Mouse (Mus musculus): ENCODE data around the gene Bmpr1a. TPM values are rescaled to one million over a fixed set of nuclear protein-coding genes. Genes with fewer than 3 reads are reported as not detected.
A peak's percentile ranks its signal among the peaks of the same experiment; 100 is the strongest.

The Bmpr1a gene
- total RNA-seq, 2 experiments from 2014 or later: 46.3 to 47.4 TPM

DNA sequence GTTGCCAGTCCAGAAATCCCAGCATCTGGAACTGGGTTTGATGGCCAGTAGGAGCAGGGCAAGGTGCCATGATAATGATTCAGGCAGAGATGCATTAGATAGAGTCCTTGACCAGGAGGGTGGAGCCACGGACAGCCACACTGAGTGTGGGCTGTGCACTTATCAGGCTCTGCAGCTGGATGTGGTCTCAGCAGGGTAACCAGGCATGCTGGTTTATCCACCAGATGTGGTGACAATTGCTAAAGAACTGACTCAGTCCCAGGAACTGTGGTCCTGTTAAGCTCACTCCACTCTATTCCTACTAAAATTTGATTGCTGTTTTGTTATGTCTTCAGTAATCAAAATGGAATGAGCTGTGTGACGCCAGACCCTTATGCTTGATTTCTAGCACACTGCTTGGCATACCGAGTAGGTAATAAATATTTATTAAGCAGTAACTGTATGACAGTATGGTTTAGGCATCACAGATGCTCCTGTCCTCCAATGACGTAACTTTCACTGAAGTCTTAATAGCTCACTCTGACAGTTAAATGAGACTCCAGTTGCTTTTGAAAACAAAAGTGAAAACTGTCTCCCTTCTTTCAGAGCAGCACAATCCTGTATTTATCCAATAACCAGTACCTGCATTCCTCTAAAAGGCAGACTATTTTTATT is 5.2 kb upstream of the Bmpr1a start:
- DNase-seq (ENCODE audit: low spot score): no peak

DNA sequence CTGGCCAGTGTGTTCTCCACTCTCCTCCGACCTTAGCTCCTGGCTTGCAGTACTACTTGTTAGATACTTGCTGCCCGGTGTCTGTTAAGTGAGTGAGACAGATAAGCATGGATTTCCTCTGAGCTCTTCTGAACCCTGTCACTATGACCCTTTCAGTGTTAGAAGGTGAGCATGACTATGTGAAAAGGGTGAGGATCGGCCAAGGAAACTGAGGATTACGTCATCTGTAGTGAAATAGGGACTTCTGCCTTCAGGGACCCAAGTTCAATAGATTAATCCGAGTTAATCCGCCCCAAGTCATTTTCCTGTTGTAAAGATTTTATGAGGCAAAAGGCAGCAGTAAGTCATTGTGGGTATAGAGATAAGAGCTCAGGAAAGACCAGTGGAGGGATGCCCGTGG is 2.2 kb upstream of the Bmpr1a start:
- no peak for DNase-seq (ENCODE audit: low spot score)

DNA sequence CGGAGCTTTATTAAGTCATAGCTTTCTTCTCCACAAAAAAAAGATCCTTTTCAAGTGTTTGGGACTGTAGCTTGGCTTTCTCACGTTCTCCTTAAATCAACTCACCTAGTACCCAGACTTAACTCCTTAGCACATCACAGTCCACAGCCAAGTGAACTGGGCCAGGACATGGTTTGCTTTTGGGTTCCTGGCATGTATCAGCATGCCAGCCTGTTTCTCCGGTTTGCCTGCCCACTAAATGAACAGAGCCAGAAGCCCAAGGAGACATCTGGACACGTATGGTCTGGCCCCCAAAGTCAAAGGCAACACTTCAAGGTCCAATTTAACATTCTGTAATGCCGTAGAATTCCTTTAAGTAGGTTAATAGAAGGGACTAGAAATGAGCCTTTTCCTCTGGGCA is 1.2 kb upstream of the Bmpr1a start:
- no peak for DNase-seq (ENCODE audit: low spot score)

DNA sequence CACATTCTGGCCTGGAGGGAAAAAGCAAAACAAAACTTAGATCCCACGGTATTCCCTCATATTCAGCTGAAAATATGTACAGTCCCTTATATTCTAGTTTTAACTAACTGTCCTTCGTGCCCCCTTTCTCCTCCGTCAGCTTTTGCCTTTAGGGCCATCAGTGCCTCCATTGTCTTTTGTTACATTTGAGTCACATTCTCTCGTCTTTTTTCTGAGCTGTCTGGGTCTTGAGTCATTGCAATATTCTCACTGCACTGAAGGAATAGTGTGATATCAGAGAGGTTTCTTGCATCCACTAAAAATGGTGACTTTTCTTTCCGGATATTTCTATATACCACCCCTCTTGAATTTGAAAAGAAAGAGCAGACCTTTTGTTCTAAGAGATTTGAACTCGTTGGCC is 618 bp upstream of the Bmpr1a start:
- DNase-seq (ENCODE audit: low spot score): no peak

DNA sequence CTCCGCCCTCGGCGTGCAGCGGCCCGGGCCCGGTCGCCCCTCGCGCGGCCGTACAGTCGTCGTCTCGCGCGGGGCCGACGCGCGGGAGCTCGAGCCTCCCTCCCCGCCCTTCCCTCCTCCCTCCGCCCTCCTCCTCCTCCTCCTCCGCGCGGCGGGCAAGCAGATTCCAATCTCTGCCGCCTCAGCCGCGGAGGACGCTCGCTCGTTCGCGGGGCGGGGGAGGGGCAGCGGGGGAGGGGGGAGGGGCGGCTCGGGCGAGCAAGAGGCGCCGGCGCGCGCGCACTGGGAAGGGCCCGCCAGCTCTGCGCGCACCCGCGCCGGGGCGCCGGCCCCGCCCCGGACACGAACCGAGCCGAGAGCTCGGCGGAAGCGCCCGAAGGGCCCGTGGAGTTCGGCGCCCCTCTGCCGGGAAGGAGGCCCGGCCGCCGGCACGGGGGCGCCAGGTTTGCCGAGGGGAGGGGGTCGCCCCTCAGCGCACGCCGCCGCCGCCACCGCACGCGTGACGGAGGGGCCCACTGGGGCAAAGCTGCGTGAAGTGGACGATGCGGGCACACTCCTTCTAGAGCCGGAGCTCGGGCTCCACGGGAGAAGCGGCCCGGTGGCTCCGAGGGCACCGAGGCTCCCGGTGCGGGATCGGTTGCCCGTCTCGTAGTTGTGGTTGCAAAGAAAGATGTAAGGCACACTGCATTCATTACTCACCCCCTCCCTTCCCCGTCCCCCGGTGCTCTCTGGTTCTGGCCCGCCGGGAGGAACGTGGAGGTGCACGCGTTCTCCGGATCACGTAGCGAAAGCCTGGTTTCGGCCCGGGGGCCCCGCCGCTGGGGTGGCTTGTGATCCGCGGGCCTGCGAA is 441 bp downstream of the Bmpr1a start:
- DNase-seq (ENCODE audit: low spot score): peak; percentile 88

DNA sequence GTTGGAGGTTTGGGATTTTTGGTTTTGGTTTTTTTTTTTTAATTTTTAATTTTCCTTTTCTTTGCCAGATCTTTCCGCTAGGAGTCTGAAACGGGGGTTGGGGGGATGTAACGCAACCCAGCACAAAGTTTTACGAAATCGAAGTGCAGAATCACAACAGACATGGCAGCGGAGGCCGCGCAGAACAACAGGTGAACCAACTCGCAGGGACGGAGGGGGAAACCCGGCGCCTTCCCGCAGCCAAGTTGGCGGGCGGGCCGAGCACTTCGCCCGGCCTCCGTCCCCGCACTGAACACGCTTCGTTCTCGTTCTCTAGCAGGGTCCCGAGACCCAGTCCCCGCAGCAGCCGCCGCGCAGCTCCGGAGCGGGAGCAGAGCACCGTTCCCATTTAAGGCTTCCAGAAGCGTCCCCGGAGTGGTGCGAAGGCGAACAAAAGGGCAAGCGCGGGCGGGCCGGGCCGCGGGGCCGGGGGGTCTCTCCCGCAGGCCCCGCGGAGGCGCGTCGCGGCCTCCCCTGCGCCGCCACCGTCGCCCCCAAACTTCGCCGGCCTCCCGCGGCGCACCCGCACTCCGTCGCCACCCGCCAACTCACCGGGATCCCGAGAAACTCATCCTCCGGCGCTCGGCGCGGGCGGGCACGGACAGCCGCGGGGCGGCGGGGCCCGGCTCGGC is 1.2 kb downstream of the Bmpr1a start:
- DNase-seq (ENCODE audit: low spot score): peak; percentile 54

DNA sequence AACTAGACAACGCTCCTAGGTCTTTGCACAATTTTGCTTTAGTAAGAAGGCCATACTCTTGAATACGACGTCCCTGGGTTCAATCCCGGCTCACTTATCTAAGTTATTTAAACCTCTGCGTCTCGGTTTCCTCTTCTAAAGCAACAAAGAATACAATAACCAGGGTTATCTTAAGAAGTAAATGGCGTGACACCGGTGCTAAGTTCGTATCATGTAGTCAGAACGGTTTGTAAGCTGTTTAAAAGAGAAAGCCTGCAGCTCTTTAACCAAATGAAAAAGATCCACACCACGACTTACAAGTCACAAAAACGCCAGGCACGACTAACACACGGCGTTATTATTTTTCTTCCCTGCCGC is 1.7 kb downstream of the Bmpr1a start:
- DNase-seq (ENCODE audit: low spot score): no peak

DNA sequence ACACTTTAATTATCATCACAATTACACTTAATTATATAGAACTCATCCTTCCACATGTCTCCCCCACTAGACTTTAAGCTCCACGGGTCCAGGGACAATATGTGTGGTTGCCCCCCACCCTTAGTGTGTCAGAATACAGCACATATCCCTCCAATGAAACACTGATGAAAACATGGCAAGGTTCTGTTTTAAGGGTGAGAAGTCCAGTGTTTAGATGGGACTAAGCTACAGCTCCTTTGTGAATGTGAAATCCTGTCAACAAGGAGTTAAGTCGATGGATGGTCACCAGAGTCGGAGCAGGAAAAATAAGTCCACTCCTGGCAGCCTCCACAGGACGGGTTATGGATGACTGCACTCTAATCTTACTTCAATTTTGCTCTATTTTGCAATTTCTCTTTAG is 2.8 kb downstream of the Bmpr1a start:
- no peak for DNase-seq (ENCODE audit: low spot score)

DNA sequence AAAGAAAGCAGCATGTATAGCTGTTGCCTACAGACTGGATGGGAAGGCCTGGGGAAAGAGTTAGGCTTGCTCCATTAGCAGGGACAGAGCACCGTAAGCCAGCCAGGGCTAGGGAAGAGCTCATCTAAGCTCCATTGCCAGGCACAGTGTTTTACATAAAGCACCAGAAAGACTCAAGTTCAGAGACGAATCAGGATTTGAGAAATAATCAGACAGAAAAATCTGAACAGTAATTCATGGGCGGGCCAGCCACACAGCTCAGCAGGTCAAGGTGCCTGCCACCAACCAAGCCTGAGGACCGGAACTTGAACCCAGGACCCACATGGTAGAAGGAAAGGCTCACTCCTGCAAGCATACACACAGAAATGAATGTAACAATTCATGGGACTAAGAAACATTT is 3.5 kb downstream of the Bmpr1a start:
- no peak for DNase-seq (ENCODE audit: low spot score)

DNA sequence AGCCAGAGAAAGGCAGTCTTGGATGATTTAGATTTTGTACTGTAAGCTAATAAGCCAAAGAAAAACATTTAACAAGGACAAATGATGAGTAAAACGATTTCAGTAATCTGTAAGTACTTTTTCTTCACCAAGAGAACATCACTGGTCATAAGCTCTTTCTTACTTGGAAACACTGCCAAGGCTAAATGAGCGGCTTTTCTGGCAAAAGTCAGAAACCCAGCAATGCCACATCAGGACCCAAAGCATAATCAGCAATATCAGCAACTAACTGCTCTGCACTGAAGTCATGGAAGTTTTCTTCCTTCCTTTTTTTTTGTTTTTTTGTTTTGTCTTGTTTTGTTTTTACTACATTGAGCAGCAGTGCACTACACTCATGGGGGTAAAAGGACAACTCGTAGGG is 5.8 kb downstream of the Bmpr1a start:
- no peak for DNase-seq (ENCODE audit: low spot score)

DNA sequence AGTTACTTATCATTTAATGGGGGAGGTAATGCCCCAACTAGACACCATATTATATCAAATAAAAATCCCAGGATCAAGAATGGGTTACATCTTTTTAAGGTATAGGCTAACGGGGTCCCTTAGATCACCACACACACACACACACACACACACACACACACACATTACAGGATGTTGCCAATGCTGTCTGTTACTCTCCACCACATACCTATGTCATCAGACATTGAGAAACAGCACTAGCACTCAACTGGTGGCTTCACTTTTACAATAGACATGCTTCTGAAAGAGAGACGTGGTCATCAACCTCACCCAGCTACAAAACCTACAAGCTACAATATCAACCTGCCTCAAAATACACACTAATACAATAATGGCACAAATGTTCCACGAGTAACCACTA is 9.5 kb downstream of the Bmpr1a start:
- no peak for DNase-seq (ENCODE audit: low spot score)

DNA sequence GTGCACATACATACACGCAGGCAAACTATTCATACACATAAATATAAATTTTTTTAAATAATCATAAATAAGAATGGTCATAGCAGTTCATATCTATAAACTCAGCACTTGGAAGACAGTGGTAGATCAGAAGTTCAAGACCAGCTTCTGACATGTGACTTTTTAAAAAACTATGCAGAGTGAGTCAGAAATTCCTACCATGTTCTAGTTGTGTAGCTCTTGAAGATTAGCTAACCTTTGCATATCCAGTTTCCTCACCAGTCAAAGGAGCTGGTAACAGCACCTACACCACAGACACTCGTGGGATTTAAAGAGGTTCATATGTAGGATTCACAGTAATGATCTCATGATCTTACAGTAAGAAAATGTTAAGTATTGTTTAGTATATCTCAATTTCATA is 10.5 kb downstream of the Bmpr1a start:
- no peak for DNase-seq (ENCODE audit: low spot score)

DNA sequence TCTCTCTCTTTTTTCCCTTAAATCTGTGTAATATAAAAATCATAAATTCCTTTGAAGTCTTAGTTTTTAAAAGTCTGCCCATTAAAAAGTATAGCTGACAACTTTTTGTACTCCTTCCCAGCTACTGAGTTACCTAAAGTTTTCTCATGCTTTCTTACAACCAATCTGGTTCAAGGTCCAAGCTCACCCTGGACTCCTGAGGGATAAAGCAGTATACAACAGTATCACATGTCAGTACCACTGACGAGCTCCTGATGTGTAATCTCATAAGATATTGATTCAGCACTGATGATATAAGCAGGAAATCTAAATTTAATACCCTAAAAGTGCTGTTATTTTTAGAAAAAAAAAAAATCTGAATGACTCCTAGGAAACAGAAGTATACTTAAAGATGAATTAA is 12.2 kb downstream of the Bmpr1a start:
- DNase-seq (ENCODE audit: low spot score): no peak

DNA sequence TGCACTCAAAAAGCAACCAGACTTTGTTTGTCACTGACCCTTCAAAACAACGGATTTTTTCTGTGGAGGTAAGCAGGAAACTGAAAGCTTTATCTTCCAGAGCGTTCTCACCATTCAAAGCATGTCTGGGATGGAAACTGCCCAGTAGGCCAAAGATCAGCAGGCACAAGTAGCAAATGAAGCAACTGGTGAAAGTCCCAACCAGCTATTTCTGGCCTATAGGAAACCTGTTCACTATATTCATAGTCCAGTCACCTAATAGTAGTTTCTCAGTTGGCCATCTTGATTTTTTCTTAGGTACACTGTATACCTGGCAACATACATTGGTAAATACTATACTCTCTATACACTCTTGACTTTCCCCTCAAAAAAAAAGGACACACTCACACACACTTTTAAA is 13.2 kb downstream of the Bmpr1a start:
- DNase-seq (ENCODE audit: low spot score): peak; percentile 39

DNA sequence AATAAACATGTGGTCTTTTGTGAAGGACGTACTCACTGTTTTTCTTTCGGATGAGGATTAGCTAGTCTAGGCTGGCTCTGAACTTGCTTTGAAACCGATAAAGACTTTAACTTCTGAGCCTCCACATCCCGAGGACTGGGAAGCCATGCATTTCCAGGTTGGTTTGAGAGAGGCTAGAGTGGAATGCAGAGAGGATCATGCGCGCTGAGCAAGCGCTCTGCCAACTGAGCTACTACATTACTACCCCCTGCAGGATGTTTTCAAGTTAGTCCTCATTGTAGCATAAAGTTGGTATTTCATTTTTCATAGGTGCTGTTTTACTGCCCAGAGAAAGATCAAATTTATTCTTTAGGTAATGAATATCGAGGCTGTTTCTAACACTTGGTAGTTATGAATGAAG is 17.0 kb downstream of the Bmpr1a start:
- DNase-seq (ENCODE audit: low spot score): no peak

DNA sequence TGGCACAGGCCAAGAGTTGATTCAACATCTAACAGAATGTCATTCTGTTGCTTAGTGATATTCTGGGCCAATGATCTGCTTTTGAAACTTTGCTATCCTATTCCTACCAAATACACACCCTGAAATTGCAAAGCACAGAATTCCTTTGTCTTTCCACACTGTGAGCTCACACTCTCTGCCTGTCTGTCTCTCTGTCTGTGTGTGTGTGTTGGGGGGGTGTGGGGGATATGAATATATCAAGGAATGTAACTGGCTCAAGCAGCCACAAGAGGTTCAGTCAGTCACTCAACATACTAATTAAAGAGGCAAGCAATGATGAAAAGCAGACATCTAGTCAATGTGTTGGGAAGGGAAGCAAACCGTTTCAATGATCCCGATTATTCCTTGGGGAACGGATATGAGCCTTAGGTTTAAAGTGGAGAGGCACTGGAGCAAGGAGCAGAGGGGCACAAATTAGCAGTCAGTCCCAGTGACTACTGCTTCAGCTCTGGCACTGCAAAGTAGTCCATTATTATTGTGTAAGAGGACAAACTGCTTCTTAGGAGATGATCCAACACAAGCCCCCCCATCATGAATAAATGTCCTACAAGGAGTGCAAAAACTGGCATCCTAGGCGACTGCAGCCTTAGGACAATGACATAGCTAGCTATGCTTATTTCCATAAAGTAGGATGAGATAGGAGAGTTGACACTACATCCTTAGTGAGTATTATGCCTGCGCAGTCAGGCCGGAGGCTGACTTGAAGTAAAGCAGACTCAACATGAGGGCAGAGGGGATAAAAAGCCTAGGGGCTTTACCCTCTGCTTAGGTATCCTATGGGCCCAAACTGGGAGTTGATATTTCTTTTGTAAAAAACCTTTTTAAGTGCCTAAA is 19.4 kb downstream of the Bmpr1a start:
- DNase-seq (ENCODE audit: low spot score): no peak

DNA sequence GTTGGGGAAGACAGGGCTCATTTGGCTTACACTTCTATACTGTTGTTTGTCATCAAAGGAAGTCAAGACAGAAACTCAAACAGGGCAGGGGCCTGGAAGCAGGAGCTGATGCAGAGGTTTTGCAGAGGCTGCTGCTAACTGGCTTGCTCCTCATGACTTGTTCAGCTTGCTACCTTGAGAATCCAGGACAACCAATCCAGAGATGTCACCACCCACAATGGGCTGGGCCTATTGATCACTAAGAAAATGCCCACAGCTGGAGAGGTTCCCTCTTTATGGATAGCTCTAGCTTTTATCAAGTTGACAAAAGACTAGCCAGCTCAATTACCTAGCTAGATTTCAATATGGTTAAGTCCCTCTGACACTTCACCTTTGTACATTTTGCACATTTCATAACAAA is 31.6 kb downstream of the Bmpr1a start:
- DNase-seq (ENCODE audit: low spot score): no peak

DNA sequence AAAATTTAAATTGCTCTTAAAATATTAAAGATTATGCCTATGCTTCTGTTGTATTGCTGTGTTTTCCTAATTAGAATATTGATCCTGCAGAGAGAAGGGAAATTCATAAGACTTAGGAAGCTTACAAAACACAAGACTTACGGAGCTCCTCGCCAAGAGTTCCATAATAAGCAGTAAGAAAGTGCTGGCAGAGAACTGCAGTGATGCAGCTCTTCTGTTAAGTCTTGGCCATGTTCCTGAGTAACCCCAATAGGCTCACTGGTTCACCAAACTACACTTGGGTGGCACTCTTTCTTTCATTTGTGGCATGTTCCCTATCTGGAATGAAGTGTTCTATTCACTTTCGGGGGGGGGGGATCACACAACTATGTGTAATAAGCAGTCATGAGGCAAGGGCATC is 36.9 kb downstream of the Bmpr1a start:
- DNase-seq (ENCODE audit: low spot score): no peak

DNA sequence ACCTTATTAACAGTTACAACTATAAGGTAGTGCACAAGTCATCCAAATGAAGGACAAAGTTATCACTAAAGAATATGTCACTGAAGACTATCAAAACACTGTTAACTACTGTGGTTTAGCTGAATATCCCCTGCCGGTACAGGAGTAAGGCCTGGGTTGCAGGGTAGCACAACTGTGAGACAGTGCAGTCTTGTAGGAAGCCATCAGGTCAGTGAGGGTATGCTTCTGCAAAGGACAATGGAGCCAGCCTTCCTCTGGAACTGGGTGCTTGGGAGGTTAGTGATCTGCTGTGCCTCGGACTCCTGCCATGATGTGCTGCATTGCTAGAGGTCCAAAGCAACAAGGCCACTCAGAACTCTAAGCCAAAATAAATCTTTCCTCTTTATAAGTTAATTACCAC is 43.8 kb downstream of the Bmpr1a start:
- no peak for DNase-seq (ENCODE audit: low spot score)

DNA sequence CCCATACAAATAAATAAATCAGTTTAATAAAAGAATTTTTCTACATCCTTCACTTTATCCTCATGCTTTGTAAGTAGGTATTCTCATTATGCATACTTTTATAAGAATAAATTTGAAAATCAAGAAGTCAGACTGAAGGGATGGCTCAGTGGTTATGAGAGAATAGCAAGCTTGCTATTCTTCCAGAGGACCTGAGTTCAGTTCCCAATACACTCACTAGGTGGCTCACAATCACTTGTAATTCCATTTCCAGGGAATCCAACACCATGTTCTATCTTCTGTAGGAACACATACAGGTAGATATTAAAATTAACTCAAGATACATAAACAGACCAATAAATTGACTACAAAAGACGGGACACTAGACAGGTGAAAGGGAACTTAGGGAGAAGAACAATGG is 44.3 kb downstream of the Bmpr1a start:
- DNase-seq (ENCODE audit: low spot score): peak; percentile 71

DNA sequence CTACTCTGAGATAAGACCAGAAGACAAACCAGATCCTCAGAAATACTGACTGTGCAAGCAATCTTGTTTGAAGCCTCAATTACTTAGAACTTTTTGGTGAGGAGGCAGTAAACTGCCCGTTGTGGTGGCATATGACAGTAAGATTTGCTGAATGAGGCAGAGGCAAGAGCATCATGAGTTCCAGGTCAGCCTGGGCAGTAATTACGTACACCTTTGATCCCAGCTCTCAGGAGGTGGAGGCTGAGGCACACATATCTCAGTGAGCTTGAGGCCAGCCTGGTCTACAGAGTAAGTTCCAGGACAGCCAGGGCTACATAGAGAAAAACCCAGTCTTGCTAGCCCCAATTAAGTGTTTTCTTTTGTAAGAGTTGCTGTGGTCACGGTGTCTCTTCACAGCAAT is 48.9 kb downstream of the Bmpr1a start:
- no peak for DNase-seq (ENCODE audit: low spot score)

DNA sequence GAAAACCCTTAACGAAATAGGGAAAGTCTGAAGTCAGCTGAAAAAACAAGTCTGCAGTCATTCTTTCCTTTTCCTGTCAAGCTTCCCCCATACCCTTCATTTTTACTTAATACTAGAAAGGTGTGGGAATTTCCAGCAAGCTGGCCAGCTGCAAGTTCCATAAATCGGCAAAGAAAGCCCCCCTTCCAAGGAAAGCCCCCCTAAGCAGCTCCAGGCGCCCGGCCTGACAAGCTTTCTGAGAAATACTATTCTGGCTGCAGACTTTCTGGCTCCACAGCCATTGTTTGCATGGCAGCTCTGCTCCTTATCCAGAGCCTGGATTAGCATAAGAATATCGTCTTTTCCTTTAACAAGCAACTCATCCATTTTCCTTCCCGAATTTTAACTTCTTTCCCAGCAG is 49.5 kb downstream of the Bmpr1a start:
- no peak for DNase-seq (ENCODE audit: low spot score)

Data from gastrocnemius, adult 18-20 months (tissue).